Mouse (Mus musculus): Measurements from ENCODE around the gene Defb43. TPM values are rescaled to one million over a fixed set of nuclear protein-coding genes. Genes with fewer than 3 reads are reported as not detected.

Defb43 gene
- polyA plus RNA-seq, 1 experiment = not detected

GRCm38 (mm10) chr14:62991849-62992510, 19.6 kb upstream of the Defb43 start:
- TF ChIP-seq POLR2A (IDR thresholded peaks at IDR 0.05; ENCODE audit: borderline replicate concordance, insufficient read depth, low read length) (no peak), CTCF (IDR thresholded peaks at IDR 0.05; ENCODE audit: borderline replicate concordance, insufficient read depth, low read depth, low read length) (no peak)
- Histone ChIP-seq H3K4me1 (ENCODE audit: control insufficient read depth, insufficient read depth, low read length) (no peaks in the 10 kb centered on the region), H3K27me3 (ENCODE audit: control insufficient read depth, insufficient read depth, low read length) (no peaks in the 10 kb centered on the region), H3K27ac (ENCODE audit: insufficient read depth, low read length) (no peak overlapping the region), H3K4me3 (replicated peaks; ENCODE audit: insufficient read depth, low read depth, low read length) (no peak overlapping the region)
- DNase-seq = no peak
- 67% methylated on average over 7 of the region's 7 CpGs for WGBS

- H3K27ac ChIP-seq (ENCODE audit: insufficient read depth, low read length) = no peak within 1 kb of the TSS
- no peaks in the 10 kb centered on the region for H3K4me1 ChIP-seq (ENCODE audit: control insufficient read depth, insufficient read depth, low read length)
- WGBS = 57% methylated on average over 8 of the region's 8 CpGs
- TF ChIP-seq POLR2A (IDR thresholded peaks at IDR 0.05; ENCODE audit: borderline replicate concordance, insufficient read depth, low read length) (no peak), CTCF (IDR thresholded peaks at IDR 0.05; ENCODE audit: borderline replicate concordance, insufficient read depth, low read depth, low read length) (no peak)
- no peak for DNase-seq
- H3K27me3 ChIP-seq (ENCODE audit: control insufficient read depth, insufficient read depth, low read length) = no peaks in the 10 kb centered on the region
- H3K4me3 ChIP-seq (replicated peaks; ENCODE audit: insufficient read depth, low read depth, low read length) = no peak within 1 kb of the TSS
Measured at GRCm38 (mm10) chr14:62997777-62998176, 13.8 kb upstream of the Defb43 start, which contains the start of gene Defb47. Gene Defb47 (plus strand): TSS chr14:62998077.

- whole genome bisulfite sequencing = 92% methylated on average over 4 of the region's 4 CpGs
- H3K27me3 ChIP-seq (ENCODE audit: control insufficient read depth, insufficient read depth, low read length) = no peaks in the 10 kb centered on the region
- no peaks in the 10 kb centered on the region for H3K4me1 ChIP-seq (ENCODE audit: control insufficient read depth, insufficient read depth, low read length)
- no peak overlapping the region for H3K27ac ChIP-seq (ENCODE audit: insufficient read depth, low read length)
- H3K4me3 ChIP-seq (replicated peaks; ENCODE audit: insufficient read depth, low read depth, low read length) = no peak overlapping the region
- TF ChIP-seq CTCF (IDR thresholded peaks at IDR 0.05; ENCODE audit: borderline replicate concordance, insufficient read depth, low read depth, low read length) (no peak), POLR2A (IDR thresholded peaks at IDR 0.05; ENCODE audit: borderline replicate concordance, insufficient read depth, low read length) (no peak)
- no peak for DNase-seq
Measured at GRCm38 (mm10) chr14:62998977-62999376, 12.6 kb upstream of the Defb43 start.

- no peak for TF ChIP-seq CTCF (IDR thresholded peaks at IDR 0.05; ENCODE audit: borderline replicate concordance, insufficient read depth, low read depth, low read length)
- no peak for TF ChIP-seq POLR2A (IDR thresholded peaks at IDR 0.05; ENCODE audit: borderline replicate concordance, insufficient read depth, low read length)
- H3K4me1 ChIP-seq (ENCODE audit: control insufficient read depth, insufficient read depth, low read length) = no peaks in the 10 kb centered on the region
- WGBS = 35% methylated on average over 2 of the region's 2 CpGs
- no peaks in the 10 kb centered on the region for H3K27me3 ChIP-seq (ENCODE audit: control insufficient read depth, insufficient read depth, low read length)
- no peak for DNase-seq
- H3K27ac ChIP-seq (ENCODE audit: insufficient read depth, low read length) = no peak overlapping the region
- H3K4me3 ChIP-seq (replicated peaks; ENCODE audit: insufficient read depth, low read depth, low read length) = no peak overlapping the region
Measured at GRCm38 (mm10) chr14:63002588-63002987, 9.0 kb upstream of the Defb43 start.

- Histone ChIP-seq H3K27ac (ENCODE audit: insufficient read depth, low read length) (no peak overlapping the region), H3K4me1 (ENCODE audit: control insufficient read depth, insufficient read depth, low read length) (no peaks in the 10 kb centered on the region), H3K4me3 (replicated peaks; ENCODE audit: insufficient read depth, low read depth, low read length) (no peak overlapping the region), H3K27me3 (ENCODE audit: control insufficient read depth, insufficient read depth, low read length) (no peaks in the 10 kb centered on the region)
- WGBS = 74% methylated on average over 4 of the region's 4 CpGs
- DNase-seq = no peak
- TF ChIP-seq POLR2A (IDR thresholded peaks at IDR 0.05; ENCODE audit: borderline replicate concordance, insufficient read depth, low read length) (no peak), CTCF (IDR thresholded peaks at IDR 0.05; ENCODE audit: borderline replicate concordance, insufficient read depth, low read depth, low read length) (no peak)
Measured at GRCm38 (mm10) chr14:63013082-63013481, 1.5 kb downstream of the Defb43 start.

GRCm38 (mm10) chr14:63014667-63015066, 3.1 kb downstream of the Defb43 start:
- Histone ChIP-seq H3K27ac (ENCODE audit: insufficient read depth, low read length) (no peak overlapping the region), H3K27me3 (ENCODE audit: control insufficient read depth, insufficient read depth, low read length) (no peaks in the 10 kb centered on the region), H3K4me3 (replicated peaks; ENCODE audit: insufficient read depth, low read depth, low read length) (no peak overlapping the region), H3K4me1 (ENCODE audit: control insufficient read depth, insufficient read depth, low read length) (no peaks in the 10 kb centered on the region)
- no peak for DNase-seq
- TF ChIP-seq POLR2A (IDR thresholded peaks at IDR 0.05; ENCODE audit: borderline replicate concordance, insufficient read depth, low read length) (no peak), CTCF (IDR thresholded peaks at IDR 0.05; ENCODE audit: borderline replicate concordance, insufficient read depth, low read depth, low read length) (no peak)
- 79% methylated on average over 4 of the region's 4 CpGs for WGBS

GRCm38 (mm10) chr14:63020524-63021156, 9.1 kb downstream of the Defb43 start:
- TF ChIP-seq POLR2A (IDR thresholded peaks at IDR 0.05; ENCODE audit: borderline replicate concordance, insufficient read depth, low read length) (no peak), CTCF (IDR thresholded peaks at IDR 0.05; ENCODE audit: borderline replicate concordance, insufficient read depth, low read depth, low read length) (no peak)
- H3K27ac ChIP-seq (ENCODE audit: insufficient read depth, low read length) = no peak overlapping the region
- no peaks in the 10 kb centered on the region for H3K27me3 ChIP-seq (ENCODE audit: control insufficient read depth, insufficient read depth, low read length)
- no peak for DNase-seq
- 65% methylated on average over 6 of the region's 6 CpGs for WGBS
- no peak overlapping the region for H3K4me3 ChIP-seq (replicated peaks; ENCODE audit: insufficient read depth, low read depth, low read length)
- H3K4me1 ChIP-seq (ENCODE audit: control insufficient read depth, insufficient read depth, low read length) = no peaks in the 10 kb centered on the region

- H3K4me3 ChIP-seq (replicated peaks; ENCODE audit: insufficient read depth, low read depth, low read length) = no peak within 1 kb of the TSS
- no peak within 1 kb of the TSS for H3K27ac ChIP-seq (ENCODE audit: insufficient read depth, low read length)
- TF ChIP-seq CTCF (IDR thresholded peaks at IDR 0.05; ENCODE audit: borderline replicate concordance, insufficient read depth, low read depth, low read length) = no peak
- TF ChIP-seq POLR2A (IDR thresholded peaks at IDR 0.05; ENCODE audit: borderline replicate concordance, insufficient read depth, low read length) = no peak
- no peaks in the 10 kb centered on the region for H3K27me3 ChIP-seq (ENCODE audit: control insufficient read depth, insufficient read depth, low read length)
- 54% methylated on average over 3 of the region's 3 CpGs for WGBS
- DNase-seq = no peak
- H3K4me1 ChIP-seq (ENCODE audit: control insufficient read depth, insufficient read depth, low read length) = no peaks in the 10 kb centered on the region
Measured at GRCm38 (mm10) chr14:63046691-63047090, 35.1 kb downstream of the Defb43 start, which contains the start of gene Defb42. Gene Defb42 (plus strand): TSS chr14:63046991.

Data from cerebellum, adult 2 months (tissue).